Mouse (Mus musculus): Measurements from ENCODE around the gene Rad9a. TPM values are rescaled to one million over a fixed set of nuclear protein-coding genes. Genes with fewer than 3 reads are reported as not detected.

Gene Rad9a
- total RNA-seq, 1 experiment from 2014 or later: 10.1 TPM

DNA sequence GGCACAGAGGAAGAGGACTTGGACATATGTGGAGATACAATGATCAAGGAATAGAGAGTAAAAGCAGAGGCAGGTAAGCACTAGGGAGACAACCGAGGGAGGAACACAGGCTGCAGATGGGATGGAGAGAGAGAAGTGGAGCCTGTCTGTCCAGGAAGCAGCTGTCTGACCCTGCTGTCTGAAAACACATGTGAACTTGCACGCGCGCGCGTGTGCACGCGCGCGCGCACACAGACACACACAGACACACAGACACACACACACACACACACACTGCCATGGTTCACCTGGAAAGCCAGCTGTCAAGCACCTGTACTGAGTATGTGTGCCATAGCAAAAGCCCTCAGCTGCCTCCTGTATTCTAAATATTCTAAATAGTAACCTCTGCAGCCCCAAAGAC, 16.8 kb upstream of the Rad9a start:
- DNase-seq: no peak

DNA sequence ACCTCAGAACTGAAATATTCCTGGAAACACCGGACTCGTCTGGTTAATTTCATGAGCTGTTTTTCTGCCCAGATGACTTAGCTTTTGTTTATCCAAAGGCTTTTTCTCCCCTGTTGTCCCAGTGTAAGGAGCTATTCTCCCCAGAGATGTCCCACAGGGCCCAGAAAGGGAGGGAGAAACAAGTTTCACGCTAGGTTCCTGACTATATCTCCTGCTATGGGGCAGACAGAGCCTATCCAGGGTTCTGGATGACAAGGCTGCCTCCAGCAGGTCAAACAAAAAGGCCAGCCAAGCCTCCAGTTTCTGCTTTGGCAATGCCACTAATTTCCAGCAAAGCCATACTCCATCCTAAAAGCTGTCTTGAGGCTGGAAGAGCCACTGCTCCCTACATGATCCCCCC, 16.4 kb upstream of the Rad9a start:
- DNase-seq: no peak

DNA sequence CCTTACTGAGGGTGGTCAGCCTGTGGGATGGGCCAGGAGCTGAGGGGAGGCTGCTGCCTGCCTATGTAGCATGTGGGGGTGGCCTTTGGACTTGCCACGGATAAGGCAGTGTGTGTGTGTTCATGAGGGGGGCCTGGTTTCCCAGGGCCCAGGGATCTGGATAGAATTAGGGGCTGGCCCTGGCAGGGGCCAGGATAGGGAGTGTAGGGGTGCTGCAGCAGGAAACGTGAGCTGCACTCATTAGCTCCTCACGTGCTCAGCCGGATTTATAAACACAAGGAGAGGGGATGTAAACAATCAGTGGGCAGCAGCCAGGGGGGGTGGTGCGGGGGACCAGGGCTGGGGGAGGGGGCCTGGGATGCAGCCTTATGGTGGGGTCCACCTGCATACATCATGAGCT, 15.7 kb upstream of the Rad9a start:
- DNase-seq: no peak

DNA sequence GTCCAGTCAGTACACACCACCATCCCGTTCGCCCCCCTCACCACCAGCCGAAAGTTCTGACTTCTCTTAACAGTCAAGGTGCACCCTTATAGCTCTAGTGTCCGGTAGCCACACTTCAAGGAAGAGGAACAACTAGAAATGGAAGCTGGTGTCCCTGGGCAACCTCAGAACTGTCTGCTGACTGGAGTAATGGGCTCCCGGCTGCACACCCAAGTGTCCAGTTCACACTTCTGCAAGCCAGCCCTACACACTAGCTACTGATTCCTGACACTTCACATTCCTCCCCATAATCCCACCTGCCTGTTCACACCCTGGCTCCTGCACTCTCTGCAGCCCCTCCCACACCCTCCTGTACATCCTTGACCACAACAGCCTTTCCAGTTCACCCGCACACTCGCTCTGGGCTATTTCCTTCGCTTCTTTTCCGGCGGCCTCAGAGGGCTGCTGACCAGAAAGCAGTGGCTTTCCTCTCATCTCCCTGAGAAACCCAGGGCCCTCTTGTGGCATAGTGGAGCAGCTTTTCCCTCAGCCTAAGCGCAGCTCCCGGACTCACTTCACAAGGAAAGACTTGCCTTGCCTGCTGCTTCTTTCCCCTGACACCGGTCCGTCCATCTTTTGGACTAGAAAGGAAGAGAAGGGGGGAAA, 14.7 kb upstream of the Rad9a start:
- peak; percentile 43 for DNase-seq

DNA sequence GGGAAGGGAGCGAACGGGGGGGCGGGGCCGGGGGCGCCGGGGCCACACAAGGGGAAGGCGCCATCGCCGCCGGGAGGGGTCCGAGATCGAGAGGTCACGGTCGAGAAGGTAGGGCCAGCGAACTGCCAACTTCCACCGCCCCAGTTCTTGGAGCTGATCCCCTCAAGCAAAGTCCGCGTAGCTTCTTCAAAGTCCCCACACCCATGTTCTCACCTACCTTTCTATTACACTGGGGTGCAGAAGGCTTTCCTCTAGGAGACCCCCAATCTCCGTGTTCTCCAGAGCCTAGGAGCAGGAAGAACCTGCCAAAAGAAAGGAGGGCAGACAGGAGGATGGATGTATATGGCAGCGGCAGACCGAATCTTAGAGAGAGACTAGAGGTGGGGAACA, 14.0 kb upstream of the Rad9a start:
- DNase-seq: no peak

DNA sequence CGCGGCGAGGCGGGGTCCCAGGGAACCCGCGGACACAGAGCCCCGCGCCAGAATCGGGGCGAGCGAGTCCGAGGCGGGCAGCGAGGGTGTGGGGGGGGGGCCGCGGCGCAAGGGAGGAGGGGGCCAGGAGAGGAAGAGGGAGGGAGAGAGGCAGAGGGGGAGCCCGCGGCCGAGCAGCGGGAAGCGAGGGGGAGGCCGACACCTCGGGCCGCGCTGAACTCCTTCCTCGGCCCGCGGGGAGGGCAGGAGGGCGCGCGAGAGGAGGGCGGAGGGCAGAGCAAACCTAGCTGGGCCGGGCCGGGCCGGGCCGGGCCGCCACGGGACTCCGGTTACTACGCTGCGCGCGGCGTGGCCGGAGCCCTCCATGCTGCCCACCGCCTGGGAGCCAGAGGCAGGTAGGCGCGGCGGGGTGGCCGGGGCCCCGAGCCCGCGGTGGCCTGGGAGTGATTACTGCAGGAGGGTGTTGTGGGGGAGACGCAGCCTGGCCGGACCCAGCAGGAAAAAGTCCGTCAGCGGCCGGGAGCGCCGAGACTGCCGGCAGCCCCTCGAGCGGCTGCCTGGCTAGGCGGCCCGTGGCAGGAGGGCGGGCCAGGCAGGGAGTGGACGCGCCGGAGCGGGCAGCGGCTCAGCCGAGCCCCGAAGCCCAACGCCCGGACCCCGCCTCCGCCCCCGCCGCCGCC, 13.4 kb upstream of the Rad9a start:
- peak; percentile 54 for DNase-seq

DNA sequence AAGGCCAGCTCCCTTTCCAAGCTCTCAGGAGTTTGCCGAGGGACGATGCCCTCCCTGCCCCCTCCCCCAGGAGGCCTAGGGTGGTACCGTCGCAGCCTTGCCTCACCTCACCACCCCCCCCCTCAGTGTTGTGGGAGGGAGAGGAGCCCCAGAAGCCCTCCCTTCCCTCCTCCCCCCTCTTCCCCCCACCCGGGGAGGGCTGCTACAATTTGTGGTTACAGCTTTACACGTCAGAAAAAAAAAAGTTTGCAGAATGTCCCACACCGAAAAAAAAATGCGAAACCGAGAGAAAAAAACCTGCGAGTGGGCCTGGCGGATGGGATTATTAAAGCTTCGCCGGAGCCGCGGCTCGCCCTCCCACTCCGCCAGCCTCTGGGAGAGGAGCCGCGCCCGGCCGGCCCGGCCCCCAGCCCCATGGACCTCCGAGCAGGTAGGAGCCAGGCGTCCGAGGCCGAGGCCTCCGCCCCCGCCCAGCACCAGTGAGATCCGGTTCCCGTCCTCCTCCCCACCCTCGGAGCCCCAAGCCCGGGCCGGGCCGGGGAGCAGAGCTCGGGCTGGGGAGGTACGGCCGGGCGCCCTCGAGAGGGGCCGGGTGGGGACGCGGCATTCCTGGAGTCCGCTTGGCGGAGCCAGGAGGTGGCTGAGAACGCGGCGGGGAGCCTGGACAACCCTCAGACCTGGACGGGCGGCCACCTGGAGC, 12.8 kb upstream of the Rad9a start, which contains the start of the genes Clcf1 and AC109138.7:
Gene Clcf1, plus strand, starts transcription at position 168 of the 700 bp plus-strand sequence.
Gene AC109138.7, plus strand, starts transcription at position 287 of the 700 bp plus-strand sequence.
- DNase-seq: peak; percentile 69

DNA sequence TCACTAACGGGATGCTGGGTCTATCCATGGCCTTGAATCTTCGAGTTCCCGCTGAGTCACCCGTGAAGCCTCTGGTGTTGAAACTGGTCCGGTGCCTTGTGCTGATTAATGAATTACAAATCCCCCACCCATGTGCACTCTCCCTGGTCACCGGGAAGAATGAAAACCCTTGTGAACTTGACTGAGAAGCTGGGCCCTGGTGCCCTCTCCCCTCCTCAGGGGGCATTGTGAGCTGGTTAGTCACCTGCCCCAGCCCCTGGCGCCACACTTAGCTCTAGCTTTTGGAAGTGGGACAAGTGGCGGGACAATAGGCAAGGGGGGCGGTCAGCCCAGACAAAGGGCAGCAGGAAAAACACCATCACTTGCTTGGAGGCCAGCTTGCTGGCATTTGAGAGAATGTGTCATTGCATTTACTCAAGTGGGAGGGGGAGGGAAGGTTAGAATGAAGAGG, 12.1 kb upstream of the Rad9a start:
- peak; percentile 57 for DNase-seq

DNA sequence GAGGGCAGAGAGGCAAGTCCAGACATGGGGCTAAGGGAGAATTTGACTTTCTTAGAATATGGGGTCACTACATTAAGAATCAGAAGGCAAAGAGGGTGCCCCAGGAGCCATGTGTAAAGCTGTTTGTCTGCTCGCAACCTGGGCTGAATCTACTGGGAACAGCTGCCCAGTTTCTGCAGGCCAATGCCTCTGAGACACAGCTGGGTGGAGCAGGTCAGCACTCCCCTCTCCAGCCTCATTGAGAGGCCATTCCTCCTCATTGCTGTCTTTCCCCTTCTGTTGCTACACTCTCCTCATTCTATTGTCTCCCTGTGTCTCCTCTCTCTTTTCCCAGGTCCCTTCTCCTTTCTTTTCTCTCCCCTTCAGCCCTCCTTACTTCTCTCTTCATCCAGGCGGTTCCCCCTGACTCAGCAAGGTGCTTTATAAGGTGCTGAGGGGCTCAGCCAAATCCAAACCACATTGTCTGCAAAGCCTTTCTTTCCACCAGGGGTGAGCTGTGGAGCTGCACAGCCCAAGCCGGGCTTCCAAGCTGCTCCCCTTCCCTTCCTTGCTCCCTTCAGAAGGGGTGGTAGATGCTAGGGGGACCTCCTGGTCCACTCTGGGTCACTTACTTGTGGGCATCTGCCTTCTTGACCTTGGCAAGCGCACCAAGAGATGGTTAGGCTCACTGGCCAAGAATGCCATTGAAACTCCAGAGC, 10.6 kb upstream of the Rad9a start:
- DNase-seq: no peak

DNA sequence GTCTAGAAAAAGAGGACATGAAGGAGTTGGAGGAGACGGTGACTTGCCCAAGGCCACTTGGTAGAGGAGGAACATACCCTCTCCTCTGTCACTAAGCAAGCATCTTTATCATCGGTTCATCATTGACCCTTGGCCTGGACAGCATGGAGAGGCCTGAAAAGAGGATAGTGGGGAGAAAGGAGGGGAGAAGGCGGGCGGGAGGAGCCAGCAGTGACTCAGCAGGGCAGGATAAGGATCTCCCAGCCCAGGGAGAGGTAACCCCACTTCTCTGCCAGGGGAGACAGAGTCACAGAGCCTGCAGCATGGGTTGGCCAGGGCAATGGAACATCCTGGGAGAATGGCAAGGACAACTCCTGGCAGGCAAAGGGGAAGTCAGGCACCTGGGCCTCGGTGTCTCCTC, 7.1 kb upstream of the Rad9a start:
- no peak for DNase-seq

DNA sequence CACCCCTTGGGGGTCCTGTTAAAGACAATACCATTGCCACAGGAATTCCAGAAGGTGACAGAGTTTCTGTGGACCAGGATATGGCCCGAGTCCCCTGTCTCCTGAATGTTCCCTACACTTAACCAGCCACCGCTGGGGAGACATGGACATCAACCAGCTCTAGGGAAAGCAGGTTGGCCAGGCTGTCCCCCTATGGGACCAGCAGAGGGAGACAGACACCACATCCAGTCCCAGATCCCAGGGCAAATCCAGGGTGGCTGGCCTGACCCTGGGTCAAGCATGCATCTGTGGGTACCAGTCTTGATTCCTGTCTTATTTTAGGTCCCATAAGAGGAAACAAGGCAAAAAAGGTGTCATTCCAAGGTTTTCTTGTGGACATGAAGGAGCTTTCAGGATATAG, 5.5 kb upstream of the Rad9a start:
- DNase-seq: peak; percentile 71

DNA sequence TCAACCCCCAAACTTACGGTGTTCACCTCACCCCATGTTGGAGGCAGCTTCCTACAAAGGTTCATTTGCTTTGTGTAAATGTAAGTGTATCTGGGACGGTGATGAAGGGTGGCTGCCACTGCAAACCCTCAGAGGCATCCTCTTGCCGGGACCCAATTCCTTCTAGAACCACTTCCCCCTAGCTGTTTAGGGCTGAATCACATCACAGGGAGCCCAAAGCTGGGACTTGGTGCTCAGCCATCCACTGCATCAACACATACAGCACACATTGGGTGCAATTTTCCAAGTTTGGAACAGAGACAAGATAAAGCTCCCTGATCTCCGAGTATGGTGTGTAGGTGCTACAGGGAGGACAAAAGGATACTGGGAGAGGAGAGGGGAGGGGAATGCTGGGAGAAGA, 3.4 kb upstream of the Rad9a start:
- DNase-seq: no peak

DNA sequence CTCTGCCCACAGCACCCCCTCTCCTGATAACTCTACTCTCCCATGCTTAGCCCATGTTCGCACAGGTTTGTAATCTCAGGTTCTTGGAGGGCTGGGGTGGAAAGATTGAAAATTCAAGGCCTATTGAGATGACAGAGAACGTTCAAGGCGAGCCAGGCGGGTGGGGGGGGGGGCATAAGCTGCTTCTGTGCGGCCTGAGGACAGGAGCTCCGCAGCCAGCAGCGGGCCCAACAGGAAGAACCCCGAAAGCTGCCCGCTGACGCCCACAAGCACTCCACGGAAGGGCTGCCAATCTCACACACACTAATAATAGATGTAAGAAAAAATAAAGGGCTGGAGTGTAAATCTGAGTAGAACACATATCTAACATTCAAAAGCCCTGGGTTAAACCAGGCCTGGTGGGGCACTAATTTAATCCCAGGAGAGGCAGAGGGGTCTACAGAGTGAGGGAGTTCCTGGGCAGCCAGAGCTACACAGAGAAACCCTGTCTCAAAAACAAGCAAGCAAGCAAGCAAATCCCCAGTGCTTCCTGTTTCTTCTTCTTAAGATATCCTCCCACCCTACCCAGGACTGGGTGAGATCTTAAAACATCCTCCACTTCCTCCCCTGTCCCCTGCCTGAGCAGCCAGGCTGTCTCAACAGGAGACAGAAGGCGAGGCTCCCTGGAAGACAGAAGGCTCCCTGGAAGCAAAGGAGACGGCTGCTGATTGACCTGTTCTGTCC, 2.3 kb upstream of the Rad9a start:
- DNase-seq: no peak

DNA sequence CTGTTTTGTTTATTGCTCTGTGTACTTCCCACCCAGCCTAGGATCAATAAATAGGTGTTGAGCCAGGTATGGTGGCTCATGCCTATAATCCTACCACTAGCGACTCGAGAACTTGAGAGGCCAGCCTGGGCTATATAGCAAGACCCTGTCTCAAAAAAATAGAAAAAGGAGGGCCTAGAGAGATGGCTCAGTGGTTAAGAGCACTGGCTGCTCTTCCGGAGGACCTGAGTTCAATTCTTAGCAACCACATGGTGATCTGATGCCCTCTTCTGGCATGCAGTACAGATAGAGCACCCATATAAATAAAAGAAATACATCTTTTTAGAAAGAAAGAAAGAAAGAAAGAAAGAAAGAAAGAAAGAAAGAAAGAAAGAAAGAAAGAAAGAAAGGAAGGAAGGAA, 1.7 kb upstream of the Rad9a start:
- no peak for DNase-seq

DNA sequence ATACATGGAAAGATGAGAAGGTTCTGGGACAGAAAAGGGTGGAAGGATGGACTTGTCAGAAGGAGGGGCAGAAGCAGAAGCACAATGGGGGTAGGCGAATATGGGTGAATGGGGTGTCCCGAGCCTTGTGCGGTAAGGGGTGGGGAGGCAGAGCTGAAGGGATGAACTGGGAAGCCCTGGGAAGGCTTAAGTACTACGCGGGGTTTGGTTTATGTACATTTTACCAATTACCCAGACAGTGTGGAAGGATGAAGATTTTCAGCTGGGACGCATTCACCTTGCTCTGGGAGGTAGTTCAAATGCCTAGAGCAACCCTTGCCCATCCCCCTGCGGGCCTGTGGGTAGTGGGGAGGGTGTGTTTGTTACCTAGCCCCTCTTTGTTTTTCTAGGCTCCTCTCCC, 687 bp upstream of the Rad9a start:
- no peak for DNase-seq

DNA sequence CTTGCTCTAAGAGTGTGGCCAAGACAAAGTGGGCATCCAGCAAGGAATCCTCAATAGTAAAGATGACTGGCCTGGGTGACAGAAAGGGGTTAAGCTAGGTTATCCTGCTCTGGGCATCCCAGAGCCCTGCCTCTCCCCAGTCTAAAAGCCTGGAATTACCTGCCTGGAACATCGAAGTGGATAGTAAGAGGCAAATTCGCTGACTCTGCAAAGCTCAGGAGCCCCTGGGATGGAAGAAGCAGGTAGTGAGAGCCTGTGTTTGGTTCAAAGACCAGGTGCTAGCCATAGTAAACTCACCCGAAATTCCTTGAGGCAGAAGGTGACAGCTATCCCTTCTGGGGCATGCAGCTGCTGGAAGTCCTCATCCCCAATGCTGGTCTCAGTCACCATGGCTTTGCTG, 4.3 kb downstream of the Rad9a start:
- DNase-seq: no peak

DNA sequence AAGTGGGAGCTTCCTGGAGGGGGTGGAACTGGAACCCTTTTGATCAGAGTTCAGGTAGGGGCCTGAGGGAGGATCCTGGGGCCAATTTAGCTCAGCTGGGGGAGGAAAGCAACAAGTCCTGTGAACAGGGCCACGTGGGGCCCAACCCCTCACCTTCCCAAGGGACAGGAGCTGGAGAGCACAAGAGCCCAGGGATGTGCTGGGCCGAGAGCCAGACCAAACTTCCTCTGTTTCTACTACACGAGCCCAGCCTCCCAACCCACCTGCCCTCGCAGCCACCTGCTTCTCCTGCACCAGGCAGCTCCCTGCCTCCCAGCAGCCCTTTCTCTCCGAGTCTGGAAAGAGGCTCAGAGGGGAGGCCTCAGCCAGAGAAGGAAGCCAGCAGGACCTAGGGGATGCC, 4.9 kb downstream of the Rad9a start:
- peak; percentile 47 for DNase-seq

DNA sequence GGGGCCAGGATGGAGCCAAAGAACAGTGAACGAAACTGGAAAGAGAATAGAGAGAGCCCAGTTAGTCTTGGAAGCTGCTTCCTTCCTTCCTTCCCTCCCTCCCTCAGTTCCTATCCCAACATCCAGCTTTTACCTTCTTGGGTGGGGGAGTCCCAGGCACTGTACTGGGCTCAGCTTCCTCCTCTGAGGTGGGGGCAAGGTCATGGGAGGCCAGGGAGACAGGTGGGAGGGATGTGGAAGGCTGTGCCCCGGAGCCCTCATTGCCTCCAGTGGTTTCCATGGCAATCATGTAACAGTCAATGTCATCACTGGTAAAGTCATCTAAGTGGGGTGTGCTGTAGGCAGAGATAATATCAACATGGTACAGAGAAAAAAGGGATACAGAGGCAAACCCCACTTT, 5.4 kb downstream of the Rad9a start:
- no peak for DNase-seq

DNA sequence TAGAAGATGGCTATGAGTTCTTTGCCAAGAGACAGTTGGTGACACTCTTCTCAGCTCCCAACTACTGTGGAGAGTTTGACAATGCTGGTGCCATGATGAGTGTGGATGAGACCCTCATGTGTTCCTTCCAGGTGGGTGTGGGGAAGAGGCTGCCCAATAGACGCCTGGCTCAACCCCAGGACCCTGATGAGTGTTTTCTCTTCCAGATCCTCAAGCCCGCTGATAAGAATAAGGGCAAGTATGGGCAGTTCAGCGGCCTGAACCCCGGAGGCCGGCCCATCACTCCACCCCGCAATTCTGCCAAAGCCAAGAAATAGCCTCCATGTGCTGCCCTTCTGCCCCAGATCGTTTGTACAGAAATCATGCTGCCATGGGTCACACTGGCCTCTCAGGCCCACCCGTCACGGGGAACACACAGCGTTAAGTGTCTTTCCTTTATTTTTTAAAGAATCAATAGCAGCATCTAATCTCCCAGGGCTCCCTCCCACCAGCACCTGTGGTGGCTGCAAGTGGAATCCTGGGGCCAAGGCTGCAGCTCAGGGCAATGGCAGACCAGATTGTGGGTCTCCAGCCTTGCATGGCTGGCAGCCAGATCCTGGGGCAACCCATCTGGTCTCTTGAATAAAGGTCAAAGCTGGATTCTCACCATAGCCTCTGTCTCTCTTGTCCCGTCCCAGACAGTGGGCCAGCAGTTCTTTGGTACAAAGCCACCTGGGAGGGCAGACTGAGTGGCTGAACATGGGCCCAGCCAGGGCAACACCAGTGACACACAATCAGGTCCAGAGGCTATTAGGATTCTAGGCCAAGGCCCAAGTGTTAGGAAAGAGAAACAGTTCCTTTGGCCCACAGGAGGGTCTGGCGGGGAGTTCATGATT, 6.4 kb downstream of the Rad9a start:
- DNase-seq: peak; percentile 56

DNA sequence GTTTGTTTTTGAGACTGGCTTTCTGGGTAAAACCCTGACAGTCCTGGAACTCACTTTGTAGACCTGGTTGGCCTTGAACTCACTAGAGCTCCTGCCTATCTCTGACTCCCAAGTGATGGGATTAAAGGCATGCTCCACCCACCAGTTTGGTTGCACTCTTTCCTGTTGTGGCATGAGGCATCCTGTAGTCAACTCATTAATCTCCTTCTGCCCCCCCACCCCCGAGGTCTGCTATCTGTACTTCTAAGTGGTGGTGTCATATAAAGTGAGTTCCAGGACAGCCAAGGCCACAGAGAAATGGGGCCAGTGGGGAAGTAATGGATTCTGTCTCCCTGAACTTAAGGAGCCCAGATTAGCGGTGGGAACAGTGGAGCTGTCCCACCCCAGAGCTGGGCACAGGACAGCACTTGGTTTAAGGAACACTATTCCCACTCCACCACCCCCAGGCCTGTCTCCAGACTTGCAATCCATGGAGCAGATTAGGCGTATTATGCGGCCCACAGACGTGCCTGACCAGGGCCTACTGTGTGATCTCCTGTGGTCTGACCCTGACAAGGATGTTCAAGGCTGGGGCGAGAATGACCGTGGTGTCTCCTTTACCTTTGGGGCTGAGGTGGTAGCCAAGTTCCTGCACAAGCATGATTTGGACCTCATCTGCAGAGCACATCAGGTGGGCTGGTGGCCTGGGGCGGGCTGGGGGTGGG, 7.3 kb downstream of the Rad9a start:
- DNase-seq: no peak
